Mouse (Mus musculus): ENCODE measurements around the gene Gm10840. TPM values are rescaled to one million over a fixed set of nuclear protein-coding genes. Genes with fewer than 3 reads are reported as not detected.
"Not testable (repeated sequence)": the region's sequence is repeated elsewhere in the genome, so short reads cannot be mapped to it uniquely, and the experiment has no call there.

Gm10840 gene
- not detected in 2 replicates for polyA plus RNA-seq (2014; fragmentation: Nextera tagmentation; extraction: Ambion mirVana)

DNA sequence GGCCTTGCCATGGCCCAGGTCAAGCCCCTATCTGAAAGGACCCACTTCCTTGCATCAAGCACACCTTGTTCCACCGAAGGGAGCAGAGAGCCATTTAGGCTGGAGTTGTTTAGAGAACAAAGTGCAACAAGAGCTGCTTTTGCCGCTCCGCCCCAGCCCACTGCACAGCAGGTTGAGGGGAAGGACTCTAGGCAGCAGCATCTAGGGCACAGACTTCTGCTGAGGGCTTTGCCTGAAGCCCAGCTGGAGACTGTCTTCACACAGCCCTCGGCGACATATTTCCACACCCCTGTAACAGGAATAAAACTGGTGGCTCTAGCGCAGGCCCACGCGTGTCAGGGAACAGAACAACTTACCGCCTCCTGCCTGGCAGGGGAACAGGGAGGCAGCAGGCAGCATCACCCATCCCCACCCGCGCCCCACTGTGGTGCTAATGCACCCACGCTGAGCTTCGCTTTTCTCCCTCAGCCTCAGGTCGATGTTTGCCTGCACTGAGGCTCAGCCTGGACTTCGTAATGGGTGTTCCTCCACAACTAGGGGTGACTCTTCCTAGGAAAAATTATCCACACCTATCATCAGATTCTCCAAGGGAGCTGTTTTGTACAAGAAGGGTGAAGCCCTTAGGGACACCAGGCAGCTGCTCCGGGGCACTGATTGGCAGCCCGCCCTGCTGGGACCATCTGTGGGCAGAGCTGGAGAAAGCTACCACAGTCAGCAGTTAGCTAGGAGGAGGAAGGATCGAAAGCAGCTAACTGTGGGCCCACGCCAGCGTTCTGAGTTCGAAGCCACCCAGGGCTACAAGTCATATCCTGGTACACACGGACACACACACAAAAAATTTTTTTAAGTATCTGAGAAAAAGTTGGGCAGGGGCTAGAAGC, at the start of gene Gm10840, which contains the start of gene Limd2:
Gene Gm10840, plus strand, starts transcription at position 10 of the 881 bp plus-strand sequence.
Gene Limd2, minus strand, starts transcription at position 20 of the 881 bp plus-strand sequence.
- ATAC-seq (replicated peaks; ENCODE audit: low FRiP score, low TSS enrichment, low read depth): no peak

DNA sequence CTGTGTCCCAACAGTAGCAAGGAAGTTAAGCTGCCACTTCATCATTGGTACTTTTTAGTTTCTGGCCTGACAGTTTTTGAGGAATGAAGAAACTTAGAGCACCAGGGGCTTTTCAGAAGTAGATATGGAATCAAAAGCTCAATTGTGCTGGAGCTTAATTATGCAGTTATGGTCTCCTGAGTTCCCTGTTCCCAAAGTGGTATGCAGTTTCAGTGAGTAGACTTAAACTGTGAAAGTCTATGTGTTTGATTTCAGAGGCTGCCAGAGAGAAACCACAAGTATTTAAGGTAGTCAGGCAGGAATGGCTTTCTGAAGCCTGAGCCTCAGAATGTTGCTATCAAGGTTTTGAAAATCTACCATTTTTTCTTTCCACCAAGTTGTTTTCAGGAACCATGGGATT, 49.0 kb upstream of the Gm10840 start:
- H3K4me2 ChIP-seq (ENCODE audit: low read length): no peak overlapping the region
- H3K9ac ChIP-seq (ENCODE audit: low read length): no peak overlapping the region
- H3K27me3 ChIP-seq (replicated peaks; ENCODE audit: control insufficient read depth, insufficient read depth, low read length): no peaks in the 10 kb centered on the region
- no peak overlapping the region for H3K27ac ChIP-seq (ENCODE audit: low read depth)
- no peak for ATAC-seq (replicated peaks; ENCODE audit: low FRiP score, low TSS enrichment, low read depth)
- H3K4me3 ChIP-seq (ENCODE audit: low read depth, low read length): no peak overlapping the region
- DNase-seq (ENCODE audit: low spot score): no peak
- H3K9me3 ChIP-seq (ENCODE audit: control insufficient read depth, low read length): no peaks in the 10 kb centered on the region
- no peaks in the 10 kb centered on the region for H3K4me1 ChIP-seq (replicated peaks; ENCODE audit: control insufficient read depth, insufficient read depth, low read length)
- H3K36me3 ChIP-seq (ENCODE audit: control insufficient read depth, insufficient read depth, low read length): peaks cover 24% of the 10 kb centered on the region

More for the DNA sequence above, at the start of gene Gm10840, which contains the start of gene Limd2:
- Histone ChIP-seq H3K9me3 (ENCODE audit: control insufficient read depth, low read length) (no peaks in the 10 kb centered on the region), H3K4me1 (replicated peaks; ENCODE audit: control insufficient read depth, insufficient read depth, low read length) (peaks cover 23% of the 10 kb centered on the region), H3K4me3 (ENCODE audit: low read depth, low read length) (peak within 1 kb of the TSS; percentile 75), H3K27me3 (replicated peaks; ENCODE audit: control insufficient read depth, insufficient read depth, low read length) (no peaks in the 10 kb centered on the region), H3K4me2 (ENCODE audit: low read length) (peak within 1 kb of the TSS; percentile 85), H3K9ac (ENCODE audit: low read length) (peak within 1 kb of the TSS; percentile 95), H3K27ac (ENCODE audit: low read depth) (peak within 1 kb of the TSS; percentile 96), H3K36me3 (ENCODE audit: control insufficient read depth, insufficient read depth, low read length) (peaks cover 36% of the 10 kb centered on the region)
- DNase-seq (ENCODE audit: low spot score): no peak
- WGBS: 31% methylated on average over 22 of the region's 22 CpGs

DNA sequence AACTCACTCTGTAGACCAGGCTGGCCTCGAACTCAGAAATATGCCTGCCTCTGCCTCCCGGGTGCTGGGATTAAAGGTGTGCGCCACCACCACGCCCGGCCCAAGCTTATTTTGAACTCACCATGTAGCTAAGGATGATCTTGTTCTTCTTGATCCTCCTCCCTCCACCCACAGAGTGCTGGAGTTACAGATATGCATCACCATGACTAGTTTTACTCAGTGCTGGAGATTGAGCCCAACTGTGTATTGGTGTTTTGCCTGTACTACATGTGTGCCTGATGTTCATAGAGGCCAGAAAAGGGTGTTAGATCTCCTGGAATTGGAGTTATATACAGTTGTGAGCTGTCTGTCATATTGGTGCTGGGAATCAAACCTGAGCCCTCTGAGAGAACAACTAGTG, 38.4 kb upstream of the Gm10840 start:
- H3K27ac ChIP-seq (ENCODE audit: low read depth): no peak overlapping the region
- no peaks in the 10 kb centered on the region for H3K27me3 ChIP-seq (replicated peaks; ENCODE audit: control insufficient read depth, insufficient read depth, low read length)

DNA sequence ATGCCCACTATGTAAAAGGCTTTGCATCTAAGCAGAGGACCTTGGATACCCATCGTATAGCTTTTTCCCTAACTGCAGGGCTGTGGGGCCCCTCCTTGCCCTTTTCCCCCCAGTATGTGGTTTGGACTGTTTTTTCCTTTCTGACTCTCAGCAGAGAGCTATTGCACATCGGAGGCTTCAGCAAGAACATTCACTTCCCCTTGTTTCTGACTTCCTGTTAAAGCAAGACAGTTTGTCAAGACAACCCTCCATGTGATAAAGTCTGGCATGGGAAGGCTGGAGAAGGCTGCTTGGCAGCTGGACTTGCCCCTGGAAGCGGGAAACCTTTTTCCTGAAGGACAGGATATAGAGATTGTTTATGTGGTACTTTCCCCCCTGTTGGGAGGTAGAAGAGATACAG, 37.9 kb upstream of the Gm10840 start:
- H3K4me2 ChIP-seq (ENCODE audit: low read length): no peak overlapping the region
- no peaks in the 10 kb centered on the region for H3K4me1 ChIP-seq (replicated peaks; ENCODE audit: control insufficient read depth, insufficient read depth, low read length)
- WGBS: 71% methylated on average over 3 of the region's 3 CpGs
- peaks cover 62% of the 10 kb centered on the region for H3K36me3 ChIP-seq (ENCODE audit: control insufficient read depth, insufficient read depth, low read length)
- H3K9me3 ChIP-seq (ENCODE audit: control insufficient read depth, low read length): no peaks in the 10 kb centered on the region
- no peak for ATAC-seq (replicated peaks; ENCODE audit: low FRiP score, low TSS enrichment, low read depth)
- no peak overlapping the region for H3K4me3 ChIP-seq (ENCODE audit: low read depth, low read length)
- no peak overlapping the region for H3K27ac ChIP-seq (ENCODE audit: low read depth)
- H3K9ac ChIP-seq (ENCODE audit: low read length): no peak overlapping the region
- no peak for DNase-seq (ENCODE audit: low spot score)
- H3K27me3 ChIP-seq (replicated peaks; ENCODE audit: control insufficient read depth, insufficient read depth, low read length): no peaks in the 10 kb centered on the region

More for the DNA sequence above, 38.4 kb upstream of the Gm10840 start:
- DNase-seq (ENCODE audit: low spot score): no peak
- no peak for ATAC-seq (replicated peaks; ENCODE audit: low FRiP score, low TSS enrichment, low read depth)
- no peaks in the 10 kb centered on the region for H3K9me3 ChIP-seq (ENCODE audit: control insufficient read depth, low read length)
- H3K36me3 ChIP-seq (ENCODE audit: control insufficient read depth, insufficient read depth, low read length): peaks cover 67% of the 10 kb centered on the region
- H3K9ac ChIP-seq (ENCODE audit: low read length): no peak overlapping the region
- H3K4me2 ChIP-seq (ENCODE audit: low read length): no peak overlapping the region
- 91% methylated on average over 5 of the region's 5 CpGs for WGBS
- no peak overlapping the region for H3K4me3 ChIP-seq (ENCODE audit: low read depth, low read length)
- no peaks in the 10 kb centered on the region for H3K4me1 ChIP-seq (replicated peaks; ENCODE audit: control insufficient read depth, insufficient read depth, low read length)

DNA sequence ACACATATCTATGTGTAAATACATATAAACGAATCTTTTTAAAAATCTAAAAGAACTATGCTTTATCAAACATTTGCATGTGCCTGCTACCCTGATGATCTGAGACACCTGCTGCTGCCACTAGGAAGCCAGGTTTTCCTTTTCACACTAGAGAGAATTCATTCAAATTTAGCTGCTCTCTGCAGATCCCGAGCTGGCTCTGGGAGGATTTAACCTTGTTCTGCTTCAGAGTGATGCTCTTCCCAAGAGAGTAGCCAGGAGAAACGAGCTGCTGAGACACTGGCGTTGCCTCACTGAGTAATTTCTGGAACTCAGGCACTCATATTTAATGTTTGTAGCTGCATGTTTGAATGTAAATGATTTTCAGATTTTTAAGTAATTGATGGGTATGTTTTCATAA, 35.9 kb upstream of the Gm10840 start:
- Histone ChIP-seq H3K9me3 (ENCODE audit: control insufficient read depth, low read length) (no peaks in the 10 kb centered on the region), H3K4me1 (replicated peaks; ENCODE audit: control insufficient read depth, insufficient read depth, low read length) (no peaks in the 10 kb centered on the region), H3K4me3 (ENCODE audit: low read depth, low read length) (no peak overlapping the region), H3K27me3 (replicated peaks; ENCODE audit: control insufficient read depth, insufficient read depth, low read length) (no peaks in the 10 kb centered on the region), H3K4me2 (ENCODE audit: low read length) (no peak overlapping the region), H3K36me3 (ENCODE audit: control insufficient read depth, insufficient read depth, low read length) (peaks cover 57% of the 10 kb centered on the region), H3K9ac (ENCODE audit: low read length) (no peak overlapping the region), H3K27ac (ENCODE audit: low read depth) (no peak overlapping the region)
- 85% methylated on average over 4 of the region's 4 CpGs for WGBS
- ATAC-seq (replicated peaks; ENCODE audit: low FRiP score, low TSS enrichment, low read depth): no peak
- DNase-seq (ENCODE audit: low spot score): no peak

DNA sequence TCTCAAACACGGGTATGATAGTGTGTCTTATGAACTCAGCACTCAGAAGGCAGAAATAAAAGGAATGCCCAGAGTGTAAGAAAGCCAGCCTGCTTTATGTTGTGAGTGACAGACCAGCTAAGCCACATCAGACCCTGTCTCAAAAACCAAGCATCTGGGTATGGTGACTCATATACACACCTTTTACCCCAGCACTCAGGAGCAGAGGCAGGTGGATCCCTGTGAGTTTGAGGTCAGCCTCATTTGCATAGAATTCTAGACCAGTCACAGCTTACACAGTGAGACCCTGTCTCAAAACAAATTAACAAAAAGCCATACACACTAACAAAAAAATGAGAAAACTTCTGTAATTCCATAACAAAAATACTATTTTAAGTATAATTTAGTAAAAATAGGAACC, 34.8 kb upstream of the Gm10840 start:
- Histone ChIP-seq H3K36me3 (ENCODE audit: control insufficient read depth, insufficient read depth, low read length) (peaks cover 63% of the 10 kb centered on the region), H3K27me3 (replicated peaks; ENCODE audit: control insufficient read depth, insufficient read depth, low read length) (no peaks in the 10 kb centered on the region), H3K9me3 (ENCODE audit: control insufficient read depth, low read length) (no peaks in the 10 kb centered on the region), H3K4me2 (ENCODE audit: low read length) (no peak overlapping the region), H3K27ac (ENCODE audit: low read depth) (no peak overlapping the region), H3K4me3 (ENCODE audit: low read depth, low read length) (no peak overlapping the region), H3K9ac (ENCODE audit: low read length) (no peak overlapping the region), H3K4me1 (replicated peaks; ENCODE audit: control insufficient read depth, insufficient read depth, low read length) (no peaks in the 10 kb centered on the region)
- 66% methylated on average over 1 of the region's 1 CpGs for WGBS
- ATAC-seq (replicated peaks; ENCODE audit: low FRiP score, low TSS enrichment, low read depth) (no peak), DNase-seq (ENCODE audit: low spot score) (no peak)

DNA sequence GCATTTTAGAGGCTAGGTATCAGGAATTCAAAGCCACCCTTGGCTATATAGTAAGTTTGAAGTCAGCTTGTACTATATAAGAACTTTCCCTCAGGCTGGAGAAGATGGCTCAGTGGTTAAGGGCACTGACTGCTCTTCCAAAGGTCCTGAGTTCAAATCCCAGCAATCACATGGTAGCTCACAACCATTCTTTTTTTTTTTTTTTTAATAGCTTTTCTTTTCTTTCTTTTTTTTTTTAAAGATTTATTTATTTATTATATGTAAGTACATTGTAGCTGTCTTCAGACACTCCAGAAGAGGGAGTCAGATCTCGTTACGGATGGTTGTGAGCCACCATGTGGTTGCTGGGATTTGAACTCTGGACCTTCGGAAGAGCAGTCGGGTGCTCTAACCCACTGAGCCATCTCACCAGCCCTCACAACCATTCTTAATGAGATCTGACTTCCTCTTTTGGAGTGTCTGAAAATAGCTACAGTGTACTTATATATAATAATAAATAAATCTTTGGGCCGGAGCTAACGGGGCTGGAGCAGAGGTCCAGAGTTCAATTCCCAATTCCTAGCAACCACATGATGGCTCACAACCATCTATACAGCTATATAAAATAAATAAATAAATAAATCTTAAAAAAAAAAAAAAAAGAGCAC, 33.8 kb upstream of the Gm10840 start:
- not testable (repeated sequence) for H3K27me3 ChIP-seq (replicated peaks; ENCODE audit: control insufficient read depth, insufficient read depth, low read length); DNase-seq (ENCODE audit: low spot score); H3K4me2 ChIP-seq (ENCODE audit: low read length); H3K4me1 ChIP-seq (replicated peaks; ENCODE audit: control insufficient read depth, insufficient read depth, low read length); H3K27ac ChIP-seq (ENCODE audit: low read depth); H3K9ac ChIP-seq (ENCODE audit: low read length); H3K4me3 ChIP-seq (ENCODE audit: low read depth, low read length); H3K9me3 ChIP-seq (ENCODE audit: control insufficient read depth, low read length); ATAC-seq (replicated peaks; ENCODE audit: low FRiP score, low TSS enrichment, low read depth)
- H3K36me3 ChIP-seq (ENCODE audit: control insufficient read depth, insufficient read depth, low read length): peaks cover 59% of the 10 kb centered on the region
- 95% methylated on average over 4 of the region's 6 CpGs for WGBS

DNA sequence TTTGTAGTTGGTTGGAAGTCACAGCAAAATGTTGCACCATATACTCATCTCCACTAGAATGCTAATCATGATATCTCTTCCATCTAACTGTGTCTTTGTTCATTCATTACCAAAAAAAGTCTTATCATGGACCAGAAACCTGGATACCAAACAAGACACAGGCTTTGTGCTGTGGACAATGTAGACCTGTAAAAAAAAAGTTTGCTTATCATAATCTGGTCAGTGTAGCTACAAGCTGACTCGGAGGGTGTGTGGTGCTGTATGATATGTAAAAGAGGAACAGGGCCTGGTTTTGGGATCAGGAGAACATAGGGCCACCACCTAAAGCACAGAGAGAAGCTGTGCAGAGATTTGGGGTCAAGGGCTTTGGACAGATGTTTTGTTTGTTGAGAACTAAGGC, 31.2 kb upstream of the Gm10840 start:
- Histone ChIP-seq H3K4me1 (replicated peaks; ENCODE audit: control insufficient read depth, insufficient read depth, low read length) (no peaks in the 10 kb centered on the region), H3K4me2 (ENCODE audit: low read length) (no peak overlapping the region), H3K27ac (ENCODE audit: low read depth) (no peak overlapping the region), H3K9me3 (ENCODE audit: control insufficient read depth, low read length) (no peaks in the 10 kb centered on the region), H3K27me3 (replicated peaks; ENCODE audit: control insufficient read depth, insufficient read depth, low read length) (no peaks in the 10 kb centered on the region), H3K36me3 (ENCODE audit: control insufficient read depth, insufficient read depth, low read length) (peaks cover 49% of the 10 kb centered on the region), H3K4me3 (ENCODE audit: low read depth, low read length) (no peak overlapping the region), H3K9ac (ENCODE audit: low read length) (no peak overlapping the region)
- DNase-seq (ENCODE audit: low spot score) (no peak), ATAC-seq (replicated peaks; ENCODE audit: low FRiP score, low TSS enrichment, low read depth) (no peak)
- 79% methylated on average over 1 of the region's 1 CpGs for WGBS
